Comparison of ENCODE assay signal across 11 mouse cellular contexts in the genomic region with DNA sequence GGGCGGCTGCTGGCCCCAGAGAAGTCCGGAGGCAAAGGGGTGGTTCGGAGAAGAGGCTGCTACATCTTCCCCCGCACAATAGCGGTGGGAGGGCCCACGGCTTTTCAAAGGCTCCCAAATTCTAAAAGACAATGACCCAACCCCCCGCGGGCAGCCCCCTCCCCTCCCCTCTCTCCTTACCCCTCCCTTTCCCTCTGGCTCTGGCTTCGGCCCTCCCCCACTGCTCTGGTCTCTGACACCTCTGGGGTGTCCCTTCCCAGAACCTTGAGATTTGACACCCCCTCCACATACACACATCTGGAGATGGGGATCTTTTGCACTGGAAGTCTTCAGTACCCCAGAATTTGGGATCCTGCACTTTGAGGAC. TPM values are rescaled to one million over a fixed set of nuclear protein-coding genes. Genes with fewer than 3 reads are reported as not detected.
A peak's percentile ranks its signal among the peaks of the same experiment; 100 is the strongest.
DNase-seq lines count a peak whose midpoint lies in the region; ATAC-seq and TF ChIP-seq lines count a peak whose summit lies in the region.
"Had no signal": no experiment of that assay in that cellular context is flagged by ENCODE, and none has a peak within 500 bp of the region (broad histone marks: within the 10 kb centered on the region; RNA-seq: fewer than 3 reads in every experiment).

A gene (minus strand): TSS at position 63 of the 367 bp plus-strand sequence.

- WGBS in lung, embryonic 14.5 days: 0% methylated on average over 9 of the region's 9 CpGs
- WGBS in forebrain, embryonic 11.5 days: 1% methylated on average over 9 of the region's 9 CpGs
- 0% methylated on average over 9 of the region's 9 CpGs for WGBS in limb, embryonic 14.5 days

- H3K27me3 ChIP-seq in lung, embryonic 14.5 days (ENCODE audit: insufficient read depth, low read length): peaks cover 42% of the 10 kb centered on the region
- H3K27me3 ChIP-seq in forebrain, embryonic 11.5 days (ENCODE audit: control insufficient read depth, insufficient read depth, low read length): no peaks in the 10 kb centered on the region
- H3K27me3 ChIP-seq in limb, embryonic 14.5 days (ENCODE audit: control insufficient read depth, insufficient read depth, low read length): peaks cover 28% of the 10 kb centered on the region

- peak within 1 kb of the TSS; percentile 21 for H3K4me3 ChIP-seq in lung, embryonic 14.5 days (ENCODE audit: low read depth, low read length)
- peak within 1 kb of the TSS; percentile 48 for H3K4me3 ChIP-seq in forebrain, embryonic 11.5 days (ENCODE audit: low read depth, low read length)
- H3K4me3 ChIP-seq in limb, embryonic 14.5 days (replicated peaks; ENCODE audit: low read length): peak within 1 kb of the TSS; percentile 19

- ATAC-seq in lung, embryonic 14.5 days (ENCODE audit: insufficient read depth): no peak
- peak; percentile 45; the same call in 1 of the 2 replicates for ATAC-seq in forebrain, embryonic 11.5 days (replicated peaks; ENCODE audit: low FRiP score)
- ATAC-seq in limb, embryonic 14.5 days (ENCODE audit: low FRiP score, low read depth): no peak
- ATAC-seq in neutrophil, adult 5-6 weeks (ENCODE audit: extremely low read depth, insufficient number of reproducible peaks, low FRiP score, poor library complexity, severe bottlenecking): no peak
- ATAC-seq in erythroblast, adult 5-6 weeks (replicated peaks; ENCODE audit: low FRiP score, poor library complexity, severe bottlenecking): no peak
- no peak for ATAC-seq in monocyte, adult 5-6 weeks (replicated peaks; ENCODE audit: insufficient number of reproducible peaks, low FRiP score, low TSS enrichment, poor library complexity, severe bottlenecking)
- ATAC-seq: Patski had no signal

- H3K4me2 ChIP-seq in lung, embryonic 14.5 days: peak within 1 kb of the TSS; percentile 45
- H3K4me2 ChIP-seq in forebrain, embryonic 11.5 days (ENCODE audit: low read depth, low read length, severe bottlenecking): peak within 1 kb of the TSS; percentile 68
- H3K4me2 ChIP-seq in limb, embryonic 14.5 days (replicated peaks; ENCODE audit: low read depth, low read length, severe bottlenecking): peak within 1 kb of the TSS; percentile 31

- no peak for TF ChIP-seq POLR2A in limb, embryonic 14.5 days (IDR thresholded peaks at IDR 0.05; ENCODE audit: borderline replicate concordance, extremely low read depth, insufficient read depth, insufficient read length)

- no peak within 1 kb of the TSS for H3K27ac ChIP-seq in lung, embryonic 14.5 days (ENCODE audit: low read depth)
- peak within 1 kb of the TSS; percentile 87 for H3K27ac ChIP-seq in forebrain, embryonic 11.5 days (ENCODE audit: low read depth, low read length)
- no peak within 1 kb of the TSS for H3K27ac ChIP-seq in limb, embryonic 14.5 days (replicated peaks; ENCODE audit: low read depth, low read length)

- DNase-seq in lung, embryonic 14.5 days: no peak
- DNase-seq in lung, postnatal 36 days: no peak
- peak; percentile 81 for DNase-seq in forebrain, embryonic 11.5 days (ENCODE audit: low spot score)
- no peak for DNase-seq in limb, embryonic 14.5 days (ENCODE audit: low spot score)
- no peak for DNase-seq in urinary bladder, postnatal 25 days (ENCODE audit: low spot score)

- TF ChIP-seq CTCF in lung, embryonic 14.5 days (IDR thresholded peaks at IDR 0.05; ENCODE audit: low read depth): no peak

- no peaks in the 10 kb centered on the region for H3K9me3 ChIP-seq in lung, embryonic 14.5 days (ENCODE audit: low read depth, low read length)
- no peaks in the 10 kb centered on the region for H3K9me3 ChIP-seq in forebrain, embryonic 11.5 days (ENCODE audit: control insufficient read depth, low read length)
- no peaks in the 10 kb centered on the region for H3K9me3 ChIP-seq in limb, embryonic 14.5 days (ENCODE audit: control insufficient read depth, low read length)

- no peaks in the 10 kb centered on the region for H3K4me1 ChIP-seq in lung, embryonic 14.5 days (ENCODE audit: insufficient read depth)
- H3K4me1 ChIP-seq in forebrain, embryonic 11.5 days (replicated peaks; ENCODE audit: control insufficient read depth, insufficient read depth, low read length): peaks cover 35% of the 10 kb centered on the region
- H3K4me1 ChIP-seq in limb, embryonic 14.5 days (ENCODE audit: control insufficient read depth, insufficient read depth, low read length): peaks cover 5% of the 10 kb centered on the region; the same call in 1 of the 2 replicates

- no peak within 1 kb of the TSS for H3K9ac ChIP-seq in lung, embryonic 14.5 days
- H3K9ac ChIP-seq in forebrain, embryonic 11.5 days (ENCODE audit: low read length): peak within 1 kb of the TSS; percentile 63
- no peak within 1 kb of the TSS for H3K9ac ChIP-seq in limb, embryonic 14.5 days (ENCODE audit: low read depth, low read length, severe bottlenecking)

- H3K36me3 ChIP-seq in lung, embryonic 14.5 days (ENCODE audit: insufficient read depth): no peaks in the 10 kb centered on the region
- H3K36me3 ChIP-seq in forebrain, embryonic 11.5 days (ENCODE audit: control insufficient read depth, insufficient read depth, low read length): no peaks in the 10 kb centered on the region
- H3K36me3 ChIP-seq in limb, embryonic 14.5 days (ENCODE audit: control insufficient read depth, insufficient read depth, low read length): no peaks in the 10 kb centered on the region

RNA-seq across cellular contexts. Expression of the gene that starts here (rescaled TPM):
- polyA plus RNA-seq in lung, embryonic 14.5 days (2014; fragmentation: Nextera tagmentation; extraction: Ambion mirVana): not detected in 2 replicates
- 1.6 and 2.3 TPM in 2 replicates for polyA plus RNA-seq in forebrain, embryonic 11.5 days (2014; fragmentation: Nextera tagmentation; extraction: Ambion mirVana)
- polyA plus RNA-seq in limb, embryonic 14.5 days (2012; rRNA removed): 0.11 and 0.37 TPM in 2 replicates
- 0.07 TPM in 1 of 2 replicates, not detected in the other for polyA plus RNA-seq in limb, embryonic 14.5 days (2014; fragmentation: Nextera tagmentation; extraction: Ambion mirVana)
- total RNA-seq in neutrophil, adult 5-6 weeks (2017): 13.6 and 16.1 TPM in 2 replicates
- 3.3 TPM in 1 of 2 replicates, not detected in the other for total RNA-seq in erythroblast, adult 5-6 weeks (2015; ENCODE audit: low replicate concordance)
- 6.4 and 8.9 TPM in 2 replicates for total RNA-seq in erythroblast, adult 5-6 weeks (2017; ENCODE audit: low replicate concordance)
- 0.19 TPM in 1 of 3 replicates, not detected in the others for total RNA-seq in monocyte, adult 5-6 weeks (2017)
- total RNA-seq: layer of hippocampus, adult 8-10 months had no signal
- polyA plus RNA-seq: cortical plate, adult 2 months; Patski had no signal
